Mouse (Mus musculus): ENCODE results near the gene Esd.

DNA sequence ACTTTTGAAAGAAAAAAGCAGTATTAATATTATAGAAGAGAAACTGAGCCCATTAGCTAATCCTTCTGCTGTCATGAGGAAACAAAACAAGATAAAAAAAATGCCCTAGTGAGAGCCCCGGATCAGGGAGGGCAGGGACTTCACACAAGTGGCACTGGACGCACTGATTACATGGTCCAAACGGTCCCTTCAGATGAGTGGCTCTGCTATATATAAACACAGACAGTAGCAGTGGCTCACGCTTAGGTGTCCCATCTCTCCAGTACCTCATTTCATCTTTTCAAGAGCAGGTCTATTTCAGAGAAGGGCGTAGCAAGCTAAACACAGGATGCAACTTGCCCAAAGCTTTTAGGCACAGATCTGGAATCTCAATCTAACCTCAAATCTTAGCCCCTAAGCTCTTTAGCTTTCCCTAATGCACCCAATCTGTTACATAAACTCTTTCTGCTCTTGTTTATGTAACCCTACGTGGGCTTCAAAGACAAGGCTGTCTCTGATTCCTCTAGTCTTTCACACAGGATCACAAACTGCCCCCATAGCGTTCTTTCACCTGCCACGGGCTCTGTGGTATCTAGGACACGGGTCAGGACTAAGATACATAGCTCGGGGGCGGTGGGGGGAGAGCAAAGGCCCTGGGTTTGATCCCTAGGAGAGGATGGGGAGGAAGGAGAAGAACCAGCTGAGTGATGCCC, 52.3 kb downstream of the Esd start:
- no peak for TF ChIP-seq POLR2A (IDR thresholded peaks at IDR 0.05; ENCODE audit: control insufficient read depth, low read depth, low read length)
- no peak for TF ChIP-seq CTCF (IDR thresholded peaks at IDR 0.05; ENCODE audit: control insufficient read depth, insufficient read depth, insufficient replicate concordance, low read depth, low read length)

Measured in testis, adult 2 months (tissue).